Mouse (Mus musculus) fibroblast of lung, adult 2 months (primary cell): ENCODE measurements around the gene Ttll2.
"Not testable (repeated sequence)": the region's sequence is repeated elsewhere in the genome, so short reads cannot be mapped to it uniquely, and the experiment has no call there.

Source experiments
- DNase-seq: peaks from one replicate; pipeline ENCODE4 v3.0.0-alpha.2; 2011; ENCODE audit warnings: low read depth

Ttll2 gene

GRCm38 (mm10) chr17:7360749-7361465, 8.4 kb upstream of the Ttll2 start:
- not testable (repeated sequence) for DNase-seq

DNA sequence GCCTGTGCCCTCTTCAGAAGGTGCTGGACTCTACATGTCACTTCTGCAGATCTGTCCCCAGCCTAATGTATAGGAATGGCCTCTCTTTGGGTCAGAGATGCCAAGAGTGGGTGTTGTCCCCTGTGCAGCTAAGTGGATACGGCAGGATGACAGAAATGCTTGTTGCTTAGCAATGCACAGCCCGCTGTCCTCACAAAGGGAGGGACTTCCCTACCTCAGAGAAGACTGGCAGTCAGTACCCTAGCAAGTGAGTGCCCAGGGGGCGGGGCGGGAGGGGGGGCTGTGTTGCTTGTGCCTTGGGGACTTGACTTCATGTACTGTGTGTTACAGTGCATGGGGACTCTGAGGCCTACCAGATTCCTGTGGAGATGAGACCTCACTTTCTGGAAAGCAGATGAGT, 7.3 kb upstream of the Ttll2 start:
- DNase-seq = not testable (repeated sequence)

GRCm38 (mm10) chr17:7348765-7349164, 3.7 kb downstream of the Ttll2 start:
- DNase-seq = not testable (repeated sequence)

GRCm38 (mm10) chr17:7337381-7337780, 15.1 kb downstream of the Ttll2 start:
- DNase-seq = not testable (repeated sequence)

GRCm38 (mm10) chr17:7332745-7333144, 19.8 kb downstream of the Ttll2 start:
- DNase-seq = not testable (repeated sequence)

DNA sequence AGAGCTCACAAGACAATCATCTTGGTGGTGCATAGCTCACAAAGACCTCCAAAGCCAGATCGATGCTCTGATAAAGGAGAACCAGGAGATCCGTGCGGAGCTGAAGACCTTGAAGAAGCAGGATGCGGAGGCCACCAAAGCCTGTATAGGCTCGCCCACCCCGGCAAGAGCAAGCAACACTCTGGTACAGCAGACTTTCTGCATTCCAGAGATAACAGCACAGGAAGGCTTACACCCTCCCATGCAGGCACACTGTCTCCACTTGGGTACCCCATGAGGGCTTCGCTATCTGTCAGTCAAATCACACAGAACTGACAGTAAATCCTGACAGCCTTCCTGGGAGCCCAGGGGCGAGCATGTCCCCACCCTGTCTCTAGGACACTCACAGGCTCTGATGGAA, 26.1 kb downstream of the Ttll2 start:
- DNase-seq = not testable (repeated sequence)

DNA sequence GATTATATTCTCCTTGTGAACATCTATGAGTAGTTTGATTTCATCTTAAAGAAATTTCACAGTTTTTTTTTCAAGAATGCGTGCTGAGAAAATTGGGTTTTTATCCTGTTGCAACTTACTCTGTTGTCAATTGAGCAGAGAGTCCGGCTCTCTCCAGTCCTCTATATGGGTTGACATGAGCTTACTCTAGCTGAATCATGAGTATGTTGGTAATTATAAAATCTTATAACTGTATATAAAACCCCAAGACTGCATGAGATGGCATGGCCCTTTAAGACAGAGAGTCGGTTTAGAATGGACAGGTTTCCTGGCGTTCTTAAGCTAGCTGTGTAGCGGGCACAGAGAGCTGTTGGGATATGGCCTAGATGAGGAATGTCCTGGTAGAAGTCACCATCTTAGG, 28.1 kb downstream of the Ttll2 start, which contains the start of gene Tcp10a:
Gene Tcp10a, plus strand, starts transcription at position 301 of the 400 bp plus-strand sequence.
- DNase-seq = not testable (repeated sequence)

- DNase-seq = not testable (repeated sequence)
Measured at GRCm38 (mm10) chr17:7319789-7320188, 32.7 kb downstream of the Ttll2 start.

GRCm38 (mm10) chr17:7315693-7316382, 36.7 kb downstream of the Ttll2 start:
- not testable (repeated sequence) for DNase-seq

GRCm38 (mm10) chr17:7306278-7307196, 46.0 kb downstream of the Ttll2 start:
- not testable (repeated sequence) for DNase-seq
